Mouse (Mus musculus) gastrocnemius, postnatal 14 days (tissue): ENCODE data around the gene Srcin1. TPM values are rescaled to one million over a fixed set of nuclear protein-coding genes. Genes with fewer than 3 reads are reported as not detected.

ENCODE experiments used
- DNase-seq: peaks from one replicate; pipeline ENCODE4 v3.0.0; 2021; ENCODE audit warnings: mixed read lengths
- intact Hi-C: fragments of 180-260 bp; cut with DNase I; formaldehyde crosslinking; loops from one replicate; pipeline ENCODE4 v1.15.1; 2025; ENCODE audit warnings: low total_unique reads
- total RNA-seq, 2 experiments: library from RNA; stranded (reverse); gene quantifications; 2 replicates each; pipeline ENCODE4 v1.2.3; 2021

Gene Srcin1
- total RNA-seq, 2 experiments from 2014 or later = 0.51 to 0.64 TPM

GRCm38 (mm10) chr11:97487656-97488055 lies 88.3 kb downstream of the Srcin1 start:
- intact Hi-C loops = loop anchor here (10.0 kb wide), 1 partner anchor 87 kb away; the partner anchor contains the start of gene Srcin1
- no peak for DNase-seq

- intact Hi-C loops = loop anchor here (10.0 kb wide), 1 partner anchor 89 kb away; the partner anchor contains the start of gene Srcin1
- no peak for DNase-seq
These were observed 90.3 kb downstream of the Srcin1 start for GRCm38 (mm10) chr11:97485661-97486060.

GRCm38 (mm10) chr11:97479824-97480223 lies 96.2 kb downstream of the Srcin1 start:
- no peak for DNase-seq
- intact Hi-C loops = loop anchor here (5.0 to 10.0 kb wide), 2 partner anchors 95 to 142 kb away; partner anchors contain the start of gene Srcin1

GRCm38 (mm10) chr11:97479085-97479484 lies 96.9 kb downstream of the Srcin1 start:
- no peak for DNase-seq
- intact Hi-C loops = loop anchor here (5.0 kb wide), 1 partner anchor 143 kb away; no protein-coding TSS in a partner anchor

- DNase-seq = no peak
- intact Hi-C loops = loop anchor here (5.0 kb wide), 1 partner anchor 144 kb away; no protein-coding TSS in a partner anchor
These were observed 97.6 kb downstream of the Srcin1 start for GRCm38 (mm10) chr11:97478345-97478744.

GRCm38 (mm10) chr11:97477431-97477830 lies 98.6 kb downstream of the Srcin1 start:
- intact Hi-C loops = loop anchor here (5.0 kb wide), 1 partner anchor 145 kb away; no protein-coding TSS in a partner anchor
- no peak for DNase-seq

GRCm38 (mm10) chr11:97476334-97477095 lies 99.5 kb downstream of the Srcin1 start:
- intact Hi-C loops = loop anchor here (5.0 kb wide), 1 partner anchor 146 kb away; no protein-coding TSS in a partner anchor
- peak; percentile 26 for DNase-seq

- intact Hi-C loops = no loop called here
- no peak for DNase-seq
These were observed 104.7 kb downstream of the Srcin1 start for GRCm38 (mm10) chr11:97471276-97471675.

GRCm38 (mm10) chr11:97469828-97470227 lies 106.2 kb downstream of the Srcin1 start:
- no peak for DNase-seq
- intact Hi-C loops = loop anchor here (2.0 to 5.0 kb wide), 2 partner anchors 37 to 108 kb away; partner anchors contain the start of gene Socs7

- DNase-seq = peak; percentile 87
These were observed 107.2 kb downstream of the Srcin1 start for GRCm38 (mm10) chr11:97468639-97469287.

GRCm38 (mm10) chr11:97466444-97467160 lies 109.4 kb downstream of the Srcin1 start:
- intact Hi-C loops = loop anchor here (5.0 kb wide), 1 partner anchor 104 kb away; the partner anchor contains the start of gene Socs7
- peak; percentile 54 for DNase-seq

More at GRCm38 (mm10) chr11:97468639-97469287, 107.2 kb downstream of the Srcin1 start:
- intact Hi-C loops = loop anchor here (2.0 to 5.0 kb wide), 2 partner anchors 36 to 106 kb away; partner anchors contain the start of gene Socs7

- intact Hi-C loops = loop anchor here (5.0 kb wide), 1 partner anchor 104 kb away; the partner anchor contains the start of gene Socs7
- DNase-seq = no peak
These were observed 110.0 kb downstream of the Srcin1 start for GRCm38 (mm10) chr11:97465957-97466356.

GRCm38 (mm10) chr11:97463991-97464390 lies 112.0 kb downstream of the Srcin1 start:
- peak; percentile 38 for DNase-seq
- intact Hi-C loops = no loop called here

- intact Hi-C loops = no loop called here
- DNase-seq = no peak
These were observed 112.8 kb downstream of the Srcin1 start for GRCm38 (mm10) chr11:97463166-97463565.

GRCm38 (mm10) chr11:97462538-97462937 lies 113.4 kb downstream of the Srcin1 start:
- DNase-seq = no peak
- intact Hi-C loops = no loop called here

- intact Hi-C loops = no loop called here
- DNase-seq = no peak
These were observed 114.6 kb downstream of the Srcin1 start for GRCm38 (mm10) chr11:97461307-97461820.
